Mouse (Mus musculus) thymus, adult 2 months (tissue): ENCODE results near the gene Rps26. TPM values are rescaled to one million over a fixed set of nuclear protein-coding genes. Genes with fewer than 3 reads are reported as not detected.

Experiments
- DNase-seq: peaks from one replicate; pipeline ENCODE4 v3.0.0; 2021
- H3K27ac ChIP-seq: fragments of 200-500 bp; 2 replicates; pipeline ENCODE4 v1.5.1; 2012; ENCODE audit warnings: low read length, control low read depth; ENCODE audit not compliant: control insufficient read depth, insufficient read depth
- H3K27me3 ChIP-seq: fragments of 200-500 bp; 2 replicates; pipeline ENCODE4 v1.6.1; 2012; ENCODE audit warnings: mild to moderate bottlenecking, low read length, moderate library complexity, mixed read lengths; ENCODE audit not compliant: control insufficient read depth, insufficient read depth
- H3K36me3 ChIP-seq: fragments of 200-500 bp; 2 replicates; pipeline ENCODE4 v1.6.1; 2012; ENCODE audit warnings: mild to moderate bottlenecking, low read length, moderate library complexity; ENCODE audit not compliant: control insufficient read depth, insufficient read depth
- H3K4me1 ChIP-seq: fragments of 200-500 bp; replicated peaks from 2 replicates; pipeline ENCODE4 v1.6.1; 2012; ENCODE audit warnings: low read length; ENCODE audit not compliant: control insufficient read depth, insufficient read depth
- H3K4me3 ChIP-seq: fragments of 200-500 bp; 2 replicates; pipeline ENCODE4 v1.5.1; 2012; ENCODE audit warnings: mild to moderate bottlenecking, low read length, control low read depth, moderate library complexity; ENCODE audit not compliant: control insufficient read depth, insufficient read depth
- CTCF ChIP-seq: fragments of 200-500 bp; IDR thresholded peaks from 2 replicates; pipeline ENCODE4 v1.5.1; 2012; ENCODE audit warnings: mild to moderate bottlenecking, control low read depth, low read length, moderate library complexity, borderline replicate concordance; ENCODE audit not compliant: control insufficient read depth, poor library complexity, insufficient read depth; ENCODE audit errors: extremely low read depth
- POLR2A ChIP-seq: fragments of 200-500 bp; IDR thresholded peaks from 2 replicates; pipeline ENCODE4 v1.6.1; 2012; ENCODE audit warnings: mild to moderate bottlenecking, low read length, control low read depth, moderate library complexity; ENCODE audit not compliant: control insufficient read depth, poor library complexity, insufficient read depth; ENCODE audit errors: extremely low read depth
- WGBS: fragments of 180-500 bp; shearing (Covaris S2); methylation state at CpG from one replicate; pipeline ENCODE4 v1.1.7; 2018; 5-methylcytosine and 5-hydroxymethylcytosine counted together
- polyA plus RNA-seq: library from polyadenylated mRNA; depleted of rRNA; stranded (reverse); fragments of >200 nt; gene quantifications from 2 replicates; pipeline ENCODE4 v1.2.3, GENCODE M21; 2012

The Rps26 gene
- polyA plus RNA-seq, 1 experiment, result 1,135 TPM

GRCm38 (mm10) chr10:128602470-128603128, 23.9 kb downstream of the Rps26 start:
- H3K36me3 ChIP-seq, result no peaks in the 10 kb centered on the region
- WGBS, result 63% methylated on average over 4 of the region's 4 CpGs
- H3K27me3 ChIP-seq, result no peaks in the 10 kb centered on the region
- TF ChIP-seq POLR2A, result no peak
- H3K27ac ChIP-seq, result no peak overlapping the region
- no peak overlapping the region for H3K4me3 ChIP-seq
- no peaks in the 10 kb centered on the region for H3K4me1 ChIP-seq
- DNase-seq, result no peak

GRCm38 (mm10) chr10:128601499-128601898, 25.0 kb downstream of the Rps26 start:
- no peak overlapping the region for H3K27ac ChIP-seq
- H3K36me3 ChIP-seq, result no peaks in the 10 kb centered on the region
- 79% methylated on average over 1 of the region's 1 CpGs for WGBS
- no peak overlapping the region for H3K4me3 ChIP-seq
- H3K27me3 ChIP-seq, result no peaks in the 10 kb centered on the region
- H3K4me1 ChIP-seq, result no peaks in the 10 kb centered on the region
- TF ChIP-seq CTCF, result no peak
- no peak for TF ChIP-seq POLR2A
- no peak for DNase-seq

- WGBS, result 78% methylated on average over 2 of the region's 2 CpGs
- Histone ChIP-seq H3K27me3 (no peaks in the 10 kb centered on the region), H3K4me1 (no peaks in the 10 kb centered on the region), H3K4me3 (no peak overlapping the region), H3K36me3 (no peaks in the 10 kb centered on the region), H3K27ac (no peak overlapping the region)
- no peak for DNase-seq
- TF ChIP-seq CTCF (no peak), POLR2A (no peak)
Measured at GRCm38 (mm10) chr10:128598476-128598875, 28.1 kb downstream of the Rps26 start.

- no peak for TF ChIP-seq POLR2A
- no peak for TF ChIP-seq CTCF
- no peak overlapping the region for H3K4me3 ChIP-seq
- no peaks in the 10 kb centered on the region for H3K36me3 ChIP-seq
- H3K27me3 ChIP-seq, result peaks cover 2% of the 10 kb centered on the region; the same call in 1 of the 2 replicates
- no peak for DNase-seq
- H3K27ac ChIP-seq, result no peak overlapping the region
- WGBS, result 90% methylated on average over 5 of the region's 5 CpGs
- H3K4me1 ChIP-seq, result peaks cover 17% of the 10 kb centered on the region
Measured at GRCm38 (mm10) chr10:128592797-128593196, 33.8 kb downstream of the Rps26 start.

- Histone ChIP-seq H3K4me3 (no peak overlapping the region), H3K4me1 (peaks cover 30% of the 10 kb centered on the region), H3K36me3 (no peaks in the 10 kb centered on the region), H3K27me3 (peaks cover 2% of the 10 kb centered on the region; the same call in 1 of the 2 replicates), H3K27ac (no peak overlapping the region)
- 88% methylated on average over 6 of the region's 6 CpGs for WGBS
- no peak for DNase-seq
- TF ChIP-seq POLR2A (no peak), CTCF (no peak)
Measured at GRCm38 (mm10) chr10:128591436-128591835, 35.1 kb downstream of the Rps26 start.

- WGBS, result 2% methylated on average over 43 of the region's 43 CpGs
- DNase-seq, result peak; percentile 70
- H3K4me1 ChIP-seq, result peaks cover 35% of the 10 kb centered on the region
- H3K27me3 ChIP-seq, result peaks cover 2% of the 10 kb centered on the region; the same call in 1 of the 2 replicates
- H3K4me3 ChIP-seq, result peak overlapping the region; percentile 63
- TF ChIP-seq CTCF (peak; percentile 100), POLR2A (no peak)
- H3K36me3 ChIP-seq, result no peaks in the 10 kb centered on the region
- no peak overlapping the region for H3K27ac ChIP-seq
Measured at GRCm38 (mm10) chr10:128590193-128590690, 36.3 kb downstream of the Rps26 start.
